Mouse (Mus musculus) midbrain, embryonic 10.5 days (tissue): ENCODE results near the gene Trio. TPM values are rescaled to one million over a fixed set of nuclear protein-coding genes. Genes with fewer than 3 reads are reported as not detected.
A peak's percentile ranks its signal among the peaks of the same experiment; 100 is the strongest.

Experiments
- DNase-seq: peaks from one replicate; pipeline ENCODE4 v3.0.0-alpha.2; 2017; ENCODE audit warnings: low spot score
- H3K27ac ChIP-seq: fragments of 300-500 bp; sonication (generic); replicated peaks from 2 replicates; pipeline ENCODE4 v1.5.1; 2016; ENCODE audit warnings: mild to moderate bottlenecking
- H3K27me3 ChIP-seq: fragments of 300-500 bp; sonication (generic); 2 replicates; pipeline ENCODE4 v1.6.1; 2016; ENCODE audit warnings: low read depth, mild to moderate bottlenecking; ENCODE audit not compliant: poor library complexity, severe bottlenecking
- H3K36me3 ChIP-seq: fragments of 300-500 bp; sonication (generic); 2 replicates; pipeline ENCODE4 v1.6.1; 2016; ENCODE audit warnings: mild to moderate bottlenecking, moderate library complexity
- H3K4me1 ChIP-seq: fragments of 300-500 bp; sonication (generic); 2 replicates; pipeline ENCODE4 v1.6.1; 2016
- H3K4me3 ChIP-seq: fragments of 300-500 bp; sonication (generic); 2 replicates; pipeline ENCODE4 v1.5.1; 2016; ENCODE audit warnings: mild to moderate bottlenecking, moderate library complexity
- H3K9me3 ChIP-seq: fragments of 300-500 bp; sonication (generic); replicated peaks from 2 replicates; pipeline ENCODE4 v1.6.1; 2016; ENCODE audit warnings: mild to moderate bottlenecking
- WGBS: fragments of 180-500 bp; shearing (Covaris S2); methylation state at CpG from one replicate; pipeline ENCODE4 v1.1.7; 2016; 5-methylcytosine and 5-hydroxymethylcytosine counted together
- polyA plus RNA-seq: library from polyadenylated mRNA; unstranded; fragments of >200 nt; fragmentation: Nextera tagmentation; extraction: Ambion mirVana; gene quantifications from 2 replicates; pipeline ENCODE4 v1.2.1, GENCODE M21; 2016

The Trio gene
- polyA plus RNA-seq, 1 experiment from 2014 or later, result 19.0 TPM

DNA sequence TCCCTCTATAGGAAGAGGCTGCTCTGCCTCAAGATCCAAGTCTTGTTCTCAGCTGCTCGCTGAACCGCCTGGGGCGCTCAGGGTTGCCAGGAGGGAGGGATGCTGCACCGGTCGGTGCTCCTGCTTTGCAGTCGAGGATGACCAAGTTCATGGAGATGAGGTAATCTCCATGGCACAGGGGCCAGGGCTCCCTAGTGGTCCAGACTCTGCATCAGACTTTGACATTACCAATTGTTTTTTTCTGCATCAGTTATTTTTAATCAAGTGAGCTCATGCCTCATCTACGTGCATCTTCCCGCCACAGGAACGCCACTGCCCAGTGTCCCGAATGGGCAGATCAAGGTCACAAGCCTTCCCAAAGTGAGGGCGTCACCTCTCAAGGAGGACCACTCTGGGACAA lies 239.2 kb downstream of the Trio start:
- H3K36me3 ChIP-seq, result 0 out of 2 replicates have a peak, but pooled peaks cover 2% of the 10 kb centered on the region

DNA sequence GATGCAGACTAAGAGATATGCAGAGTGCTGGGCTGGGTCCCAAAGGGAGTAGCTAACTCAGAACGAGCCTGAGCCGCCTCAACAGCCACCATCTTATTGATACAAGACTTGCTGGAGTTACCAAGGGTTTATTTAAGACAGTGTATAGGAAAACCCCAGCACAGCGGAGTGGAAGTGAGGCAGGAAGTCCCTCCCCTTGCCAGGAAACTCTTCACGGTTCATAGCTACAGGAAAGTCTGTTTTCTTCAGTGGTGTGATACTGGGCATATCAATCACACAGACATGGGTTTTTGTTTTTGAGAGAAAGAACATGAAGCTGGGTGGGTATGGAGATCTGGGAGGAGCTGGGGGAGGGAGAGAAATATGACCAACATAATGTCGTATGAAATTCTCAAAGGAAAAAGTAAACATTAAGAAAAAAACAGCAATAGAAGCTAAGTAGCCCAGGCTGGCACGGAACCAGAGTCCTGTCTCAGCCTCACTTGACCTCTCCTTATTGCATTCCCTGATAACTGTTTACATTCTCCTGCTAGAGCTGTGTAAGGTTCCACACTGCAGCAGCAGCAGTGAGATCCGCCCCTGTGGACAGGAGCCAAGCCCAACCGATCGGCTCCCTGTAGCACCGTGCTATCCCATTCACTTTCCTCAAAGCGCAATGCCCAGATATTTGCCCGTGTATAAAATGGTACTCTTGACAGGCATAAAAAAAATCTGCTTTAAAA lies 240.2 kb downstream of the Trio start:
- 0 out of 2 replicates have a peak, but pooled peaks cover 2% of the 10 kb centered on the region for H3K36me3 ChIP-seq
- no peak for DNase-seq
- 0 out of 2 replicates have a peak overlapping the region, but pooled peaks have one; percentile 18 for H3K27ac ChIP-seq
- no peak overlapping the region for H3K4me3 ChIP-seq
- WGBS, result 77% methylated on average over 12 of the region's 12 CpGs
- no peaks in the 10 kb centered on the region for H3K27me3 ChIP-seq
- H3K4me1 ChIP-seq, result peaks cover 81% of the 10 kb centered on the region
- H3K9me3 ChIP-seq, result no peaks in the 10 kb centered on the region

More for the DNA sequence above, 239.2 kb downstream of the Trio start:
- WGBS, result 66% methylated on average over 11 of the region's 11 CpGs
- H3K4me1 ChIP-seq, result peaks cover 72% of the 10 kb centered on the region
- H3K27me3 ChIP-seq, result no peaks in the 10 kb centered on the region
- no peak overlapping the region for H3K4me3 ChIP-seq
- DNase-seq, result no peak
- H3K27ac ChIP-seq, result 0 out of 2 replicates have a peak overlapping the region, but pooled peaks have one; percentile 13
- H3K9me3 ChIP-seq, result no peaks in the 10 kb centered on the region

DNA sequence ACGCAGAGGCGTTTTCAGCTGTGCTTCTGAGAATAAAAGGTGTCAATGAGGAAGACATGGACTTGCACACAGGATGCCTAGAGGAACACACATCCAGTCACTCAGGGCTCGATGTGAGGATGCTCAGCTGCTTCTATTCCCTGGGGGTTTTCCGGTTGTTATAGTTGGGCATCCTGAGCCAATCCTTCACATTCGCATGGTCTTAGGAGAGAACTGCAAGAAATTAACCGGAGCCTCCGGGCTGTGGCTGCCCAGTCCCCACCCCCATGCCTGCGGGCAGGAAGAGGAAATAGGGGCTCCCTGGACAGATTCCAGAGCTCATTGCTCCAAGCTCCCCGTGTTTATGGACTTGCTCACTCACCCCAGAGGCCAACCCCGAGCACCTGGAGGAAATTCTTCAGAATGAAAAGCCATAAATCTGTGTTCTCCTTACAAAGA lies 241.5 kb downstream of the Trio start:
- no peaks in the 10 kb centered on the region for H3K9me3 ChIP-seq
- H3K4me1 ChIP-seq, result peaks cover 90% of the 10 kb centered on the region
- 0 out of 2 replicates have a peak overlapping the region, but pooled peaks have one; percentile 4 for H3K4me3 ChIP-seq
- H3K36me3 ChIP-seq, result 0 out of 2 replicates have a peak, but pooled peaks cover 2% of the 10 kb centered on the region
- no peaks in the 10 kb centered on the region for H3K27me3 ChIP-seq
- 55% methylated on average over 10 of the region's 10 CpGs for WGBS
- peak overlapping the region; percentile 85 for H3K27ac ChIP-seq
- peak; percentile 29 for DNase-seq

DNA sequence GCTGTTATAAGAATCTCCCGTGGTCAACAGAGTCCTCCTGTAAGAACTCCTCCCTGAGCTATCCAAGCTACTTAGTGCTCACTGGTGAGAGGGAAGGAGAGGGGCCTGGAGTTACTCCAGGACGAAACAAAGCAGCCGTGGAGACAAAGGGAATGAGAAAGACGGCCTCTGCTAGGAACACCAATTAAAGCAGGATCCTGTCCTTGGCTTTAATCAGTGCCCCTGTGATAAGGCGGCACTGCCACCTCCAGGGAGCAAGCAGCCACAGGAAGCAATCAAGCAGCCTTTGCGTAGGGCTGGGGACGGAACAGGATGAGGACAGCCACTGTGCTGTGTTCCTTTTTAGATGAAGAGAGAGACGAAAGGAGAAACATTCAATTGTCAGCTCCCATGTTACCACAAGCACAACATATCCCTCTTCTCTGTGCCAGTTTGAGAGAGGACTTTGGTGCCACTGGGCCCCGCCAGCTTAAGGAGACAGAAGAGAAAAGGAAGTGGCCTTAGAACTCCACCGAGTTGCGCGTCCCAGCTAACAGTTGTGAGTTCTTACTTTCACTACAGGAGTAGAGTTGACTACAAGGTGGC lies 242.0 kb downstream of the Trio start:
- 31% methylated on average over 12 of the region's 12 CpGs for WGBS
- DNase-seq, result peak; percentile 29
- H3K27me3 ChIP-seq, result no peaks in the 10 kb centered on the region
- H3K4me3 ChIP-seq, result 0 out of 2 replicates have a peak overlapping the region, but pooled peaks have one; percentile 20
- peaks cover 90% of the 10 kb centered on the region for H3K4me1 ChIP-seq
- 0 out of 2 replicates have a peak, but pooled peaks cover 2% of the 10 kb centered on the region for H3K36me3 ChIP-seq
- peak overlapping the region; percentile 85 for H3K27ac ChIP-seq
- no peaks in the 10 kb centered on the region for H3K9me3 ChIP-seq

DNA sequence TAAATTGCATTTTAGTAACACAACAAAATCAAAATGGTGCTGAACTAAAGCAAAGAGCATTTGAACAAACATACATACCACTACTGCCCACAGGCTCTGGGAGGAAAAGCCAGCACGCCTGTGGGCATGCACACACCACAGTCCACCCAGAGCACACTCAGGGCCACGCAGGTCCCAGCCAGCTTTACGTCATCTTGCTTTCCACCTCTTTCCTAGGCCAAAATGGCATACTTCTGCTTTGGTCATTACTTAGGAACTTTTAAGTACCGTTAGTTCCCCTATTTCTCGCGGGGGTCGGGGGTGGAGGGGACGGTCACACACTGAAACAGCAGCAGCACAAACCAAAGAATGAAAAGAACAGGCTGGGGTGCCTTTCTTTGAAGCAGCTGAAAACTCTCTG lies 242.6 kb downstream of the Trio start:
- Histone ChIP-seq H3K4me1 (peaks cover 90% of the 10 kb centered on the region), H3K27ac (peak overlapping the region; percentile 85), H3K9me3 (no peaks in the 10 kb centered on the region), H3K4me3 (0 out of 2 replicates have a peak overlapping the region, but pooled peaks have one; percentile 20), H3K36me3 (0 out of 2 replicates have a peak, but pooled peaks cover 2% of the 10 kb centered on the region), H3K27me3 (no peaks in the 10 kb centered on the region)
- 51% methylated on average over 8 of the region's 8 CpGs for WGBS
- DNase-seq, result no peak

DNA sequence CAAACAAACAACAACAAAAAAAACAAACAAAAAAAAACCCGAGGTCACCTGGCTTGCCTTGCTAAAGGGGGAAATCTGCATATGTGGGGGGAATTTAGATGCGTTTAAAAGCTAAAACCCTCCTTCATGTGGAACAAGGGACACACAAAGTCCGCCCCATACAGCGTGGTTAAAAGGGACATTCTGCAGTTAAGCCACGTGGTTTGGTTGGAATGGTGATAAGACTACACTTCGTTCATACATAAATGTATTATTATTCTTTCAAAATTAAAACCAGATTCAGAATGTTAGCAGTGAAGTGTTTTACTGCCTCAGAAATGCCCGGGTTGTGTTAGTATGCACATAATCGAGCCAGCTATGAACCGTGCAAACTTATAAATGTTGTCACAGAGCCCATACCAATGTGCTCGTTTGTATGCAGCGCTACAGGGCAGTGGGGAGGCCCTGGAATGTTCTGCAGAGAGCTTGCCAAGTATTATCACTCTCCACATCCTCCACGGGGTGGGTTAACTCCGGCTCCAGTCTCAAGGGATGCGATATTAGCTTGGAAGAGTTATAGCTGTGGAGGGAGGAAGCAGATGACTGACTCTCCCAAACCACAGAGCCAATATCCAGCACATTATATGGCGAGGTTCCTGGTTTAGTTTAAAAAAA lies 243.1 kb downstream of the Trio start:
- Histone ChIP-seq H3K4me3 (no peak overlapping the region), H3K9me3 (no peaks in the 10 kb centered on the region), H3K27ac (0 out of 2 replicates have a peak overlapping the region, but pooled peaks have one; percentile 38), H3K4me1 (peaks cover 90% of the 10 kb centered on the region), H3K27me3 (no peaks in the 10 kb centered on the region), H3K36me3 (0 out of 2 replicates have a peak, but pooled peaks cover 2% of the 10 kb centered on the region)
- no peak for DNase-seq
- 74% methylated on average over 15 of the region's 15 CpGs for WGBS

DNA sequence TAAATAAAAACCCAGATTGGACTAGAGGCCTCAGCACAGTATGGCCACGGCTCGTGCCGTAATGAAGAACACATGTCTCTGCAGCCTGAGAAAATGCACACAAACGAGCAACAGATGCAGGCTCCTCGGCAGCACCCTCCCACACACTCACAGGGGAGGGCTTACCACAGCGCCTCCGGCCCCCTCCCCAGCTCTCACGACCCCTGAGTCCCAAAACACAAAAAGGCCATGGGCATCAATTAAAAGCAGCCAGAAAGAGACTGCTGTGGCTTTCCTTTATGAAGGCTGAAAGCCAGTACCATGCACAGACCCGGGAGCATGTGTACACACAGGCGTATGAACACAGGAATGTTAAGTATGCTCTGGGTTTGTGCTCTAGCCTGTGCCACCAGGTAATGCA lies 245.8 kb downstream of the Trio start:
- Histone ChIP-seq H3K36me3 (no peaks in the 10 kb centered on the region), H3K4me3 (no peak overlapping the region), H3K9me3 (no peaks in the 10 kb centered on the region), H3K27ac (peak overlapping the region; percentile 72), H3K4me1 (peaks cover 81% of the 10 kb centered on the region), H3K27me3 (no peaks in the 10 kb centered on the region)
- 63% methylated on average over 10 of the region's 10 CpGs for WGBS
- DNase-seq, result peak; percentile 41

DNA sequence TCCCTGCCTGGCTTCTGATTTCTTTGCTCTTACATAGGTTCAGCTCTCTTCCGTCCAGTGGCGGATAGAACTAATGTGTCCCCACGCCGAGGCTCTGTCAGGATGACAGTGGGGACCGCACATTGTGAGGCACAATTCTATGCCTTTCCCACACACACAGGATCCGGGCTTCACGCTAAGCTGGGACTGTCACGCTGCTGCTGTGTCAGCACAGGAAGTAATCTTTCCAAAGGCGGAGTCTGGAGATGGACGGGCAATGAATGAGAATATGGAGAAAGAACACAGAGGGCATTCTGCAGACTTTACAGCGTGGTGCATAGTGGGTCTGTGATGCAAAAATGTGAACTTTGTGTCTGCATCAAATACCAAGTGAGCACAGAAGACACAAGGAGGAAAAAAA lies 246.2 kb downstream of the Trio start:
- Histone ChIP-seq H3K27me3 (no peaks in the 10 kb centered on the region), H3K9me3 (no peaks in the 10 kb centered on the region), H3K4me3 (no peak overlapping the region), H3K27ac (peak overlapping the region; percentile 72; the same call in 1 of the 2 replicates), H3K36me3 (peaks cover under 1% of the 10 kb centered on the region; the same call in 1 of the 2 replicates), H3K4me1 (peaks cover 76% of the 10 kb centered on the region)
- 69% methylated on average over 11 of the region's 11 CpGs for WGBS
- no peak for DNase-seq

DNA sequence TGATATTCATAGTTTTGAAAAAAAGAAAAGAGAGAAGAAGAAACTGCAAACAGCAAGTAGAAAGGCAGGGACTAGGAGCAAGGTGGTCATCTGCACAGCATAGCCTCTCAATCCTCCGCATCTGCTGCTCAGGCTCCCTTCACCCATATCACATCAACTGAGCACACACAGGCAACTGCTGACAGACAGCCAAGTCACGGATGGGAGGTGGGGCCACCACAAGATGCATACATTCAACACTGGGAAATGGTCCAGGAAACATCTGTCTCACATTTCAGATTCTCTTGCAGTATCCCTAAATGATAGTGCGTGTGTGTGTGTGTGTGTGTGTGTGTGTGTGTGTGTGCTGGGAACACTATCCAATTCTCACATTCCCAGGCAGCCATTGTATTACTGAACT lies 247.4 kb downstream of the Trio start:
- H3K36me3 ChIP-seq, result peaks cover 12% of the 10 kb centered on the region
- no peak overlapping the region for H3K4me3 ChIP-seq
- no peaks in the 10 kb centered on the region for H3K27me3 ChIP-seq
- DNase-seq, result no peak
- H3K4me1 ChIP-seq, result peaks cover 65% of the 10 kb centered on the region
- 66% methylated on average over 3 of the region's 3 CpGs for whole genome bisulfite sequencing
- H3K9me3 ChIP-seq, result no peaks in the 10 kb centered on the region
- peak overlapping the region; percentile 81 for H3K27ac ChIP-seq

DNA sequence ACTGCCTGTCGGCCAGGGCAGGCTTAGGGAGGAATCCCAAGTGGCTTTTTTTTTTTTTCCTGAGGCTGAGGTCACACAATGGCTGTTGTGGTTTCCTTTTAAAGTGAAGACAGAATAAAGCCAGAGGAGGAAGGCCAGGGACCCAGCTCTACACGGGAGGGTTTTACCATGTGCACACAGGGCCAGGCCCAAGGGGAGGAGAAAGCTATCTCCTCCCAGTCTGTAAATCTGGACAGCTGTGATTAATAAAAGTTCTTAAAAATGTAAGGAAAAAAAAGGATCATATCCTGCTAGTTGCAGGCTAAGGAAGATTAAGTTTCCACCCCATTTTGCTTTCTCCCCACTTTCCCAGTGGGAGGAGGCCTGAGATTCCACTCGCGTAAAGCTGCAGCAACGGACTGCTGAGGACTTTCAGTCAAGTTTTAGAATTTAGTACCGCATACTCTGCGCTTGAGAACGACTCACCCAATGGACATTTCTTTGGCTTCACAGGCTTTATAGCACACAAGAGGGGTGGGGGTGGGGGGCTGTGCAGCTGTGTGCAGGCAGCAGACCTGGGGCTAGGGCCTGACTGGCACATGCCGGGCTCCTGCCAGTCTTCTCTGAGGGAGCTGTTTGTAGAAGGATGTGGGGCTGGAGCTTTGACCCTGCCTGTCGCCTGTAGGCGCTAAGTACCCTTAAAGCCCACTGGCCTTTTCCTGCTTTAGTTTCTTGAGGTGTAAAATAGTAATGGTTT lies 248.0 kb downstream of the Trio start:
- H3K9me3 ChIP-seq, result no peaks in the 10 kb centered on the region
- peaks cover 59% of the 10 kb centered on the region for H3K4me1 ChIP-seq
- peak overlapping the region; percentile 81 for H3K27ac ChIP-seq
- no peak for DNase-seq
- 44% methylated on average over 11 of the region's 11 CpGs for WGBS
- H3K4me3 ChIP-seq, result no peak overlapping the region
- peaks cover 17% of the 10 kb centered on the region for H3K36me3 ChIP-seq
- H3K27me3 ChIP-seq, result no peaks in the 10 kb centered on the region

DNA sequence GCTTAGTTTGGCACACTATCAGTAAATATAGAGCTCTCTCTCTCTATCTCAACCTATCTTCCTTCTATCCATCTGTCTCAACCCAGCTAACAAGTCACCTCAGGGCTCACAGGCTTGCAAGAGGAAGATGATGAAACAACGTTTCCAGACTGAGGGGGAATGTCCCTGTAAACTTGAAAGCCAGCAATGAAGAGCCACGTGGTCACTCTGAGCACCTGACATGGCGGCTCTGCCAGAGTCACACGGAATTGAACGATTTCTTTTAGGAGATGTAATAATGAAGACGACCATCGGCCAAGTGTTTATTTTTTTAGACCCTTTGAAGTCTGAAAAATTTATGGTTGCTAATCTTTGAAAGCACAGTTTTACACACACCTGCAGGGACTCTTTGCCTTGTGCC lies 251.2 kb downstream of the Trio start:
- Histone ChIP-seq H3K4me3 (no peak overlapping the region), H3K4me1 (peaks cover 39% of the 10 kb centered on the region), H3K27ac (no peak overlapping the region), H3K9me3 (no peaks in the 10 kb centered on the region), H3K27me3 (no peaks in the 10 kb centered on the region), H3K36me3 (peaks cover 38% of the 10 kb centered on the region)
- DNase-seq, result no peak
- 86% methylated on average over 7 of the region's 7 CpGs for WGBS

DNA sequence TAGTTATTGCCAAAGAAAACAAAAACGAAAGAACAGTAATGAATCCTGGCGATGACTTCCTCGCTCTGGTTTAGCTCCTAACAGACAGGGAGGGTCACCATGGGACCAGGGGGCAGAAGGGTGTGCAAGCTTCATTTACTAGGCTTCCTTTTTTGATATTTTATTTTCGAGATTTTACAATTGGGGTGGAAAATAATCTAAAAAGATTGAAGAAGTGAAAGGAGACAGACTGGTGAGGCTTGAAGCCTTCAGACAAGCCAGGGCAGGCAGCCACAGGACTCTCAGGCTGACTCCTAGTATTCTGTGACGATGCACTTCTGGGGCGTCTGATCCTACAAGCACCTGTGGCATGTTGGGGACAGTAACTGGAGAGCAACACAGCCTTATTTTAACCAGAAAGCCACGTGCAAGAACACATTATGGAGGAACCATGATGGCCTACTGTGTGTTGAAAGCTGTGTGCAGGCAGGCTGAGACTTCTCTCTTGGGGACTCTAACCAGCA lies 253.5 kb downstream of the Trio start:
- H3K4me3 ChIP-seq, result no peak overlapping the region
- H3K27ac ChIP-seq, result no peak overlapping the region
- H3K9me3 ChIP-seq, result no peaks in the 10 kb centered on the region
- peaks cover 16% of the 10 kb centered on the region for H3K4me1 ChIP-seq
- peaks cover 61% of the 10 kb centered on the region for H3K36me3 ChIP-seq
- no peak for DNase-seq
- no peaks in the 10 kb centered on the region for H3K27me3 ChIP-seq
- WGBS, result 93% methylated on average over 7 of the region's 7 CpGs
